Mouse (Mus musculus) testis, postnatal 14 days (tissue): ENCODE data around the gene Adprhl1.

Source experiments
- DNase-seq: peaks from one replicate; pipeline ENCODE4 v3.0.0; 2021; ENCODE audit warnings: low spot score

The Adprhl1 gene

GRCm38 (mm10) chr8:13229802-13230201, 24.2 kb downstream of the Adprhl1 start:
- DNase-seq, result no peak

- no peak for DNase-seq
These were observed 24.9 kb downstream of the Adprhl1 start for GRCm38 (mm10) chr8:13228923-13229610.

- no peak for DNase-seq
These were observed 26.8 kb downstream of the Adprhl1 start for GRCm38 (mm10) chr8:13227184-13227583.

DNA sequence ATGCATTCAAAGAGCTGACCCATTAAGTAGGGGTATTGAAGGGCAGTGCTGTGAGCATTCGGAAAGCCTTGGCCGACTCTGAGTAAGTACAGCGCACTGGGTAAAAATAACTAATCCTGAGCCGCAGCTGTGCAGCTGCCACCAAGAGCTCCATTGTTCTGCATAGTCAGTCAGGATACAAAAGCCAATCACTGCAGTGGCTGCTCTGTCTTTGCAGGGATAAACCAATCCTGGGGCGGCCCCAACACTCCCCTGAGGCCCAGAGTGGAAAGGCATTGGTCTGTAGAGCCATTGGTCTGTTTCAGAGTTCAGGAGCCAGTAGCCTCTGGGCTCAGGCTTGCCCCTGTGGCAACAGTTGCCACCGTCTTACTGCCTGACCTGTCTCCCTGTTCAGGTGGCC, 27.7 kb downstream of the Adprhl1 start:
- no peak for DNase-seq

- DNase-seq, result no peak
These were observed 29.5 kb downstream of the Adprhl1 start for GRCm38 (mm10) chr8:13224426-13224825.

GRCm38 (mm10) chr8:13218441-13218840, 35.5 kb downstream of the Adprhl1 start:
- no peak for DNase-seq

DNA sequence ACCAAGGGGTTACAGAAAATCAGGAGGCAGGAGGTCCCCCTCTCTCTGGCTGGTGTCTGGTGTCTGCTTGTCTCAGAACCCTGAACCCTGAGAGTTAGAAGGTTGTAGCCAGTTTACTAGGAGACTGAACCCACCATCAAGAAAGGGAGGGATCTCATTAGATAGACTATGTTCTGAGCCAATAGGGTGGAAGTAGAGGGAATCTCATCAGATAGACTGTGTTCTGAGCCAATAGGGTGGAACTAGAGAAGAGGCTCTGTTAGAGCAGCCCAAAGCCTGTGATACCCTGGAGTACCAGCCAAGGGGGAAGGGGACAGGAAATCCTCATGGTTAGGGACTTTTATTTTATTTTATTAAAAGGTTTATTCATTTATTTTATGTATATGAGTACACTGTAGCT, 36.0 kb downstream of the Adprhl1 start:
- no peak for DNase-seq

DNA sequence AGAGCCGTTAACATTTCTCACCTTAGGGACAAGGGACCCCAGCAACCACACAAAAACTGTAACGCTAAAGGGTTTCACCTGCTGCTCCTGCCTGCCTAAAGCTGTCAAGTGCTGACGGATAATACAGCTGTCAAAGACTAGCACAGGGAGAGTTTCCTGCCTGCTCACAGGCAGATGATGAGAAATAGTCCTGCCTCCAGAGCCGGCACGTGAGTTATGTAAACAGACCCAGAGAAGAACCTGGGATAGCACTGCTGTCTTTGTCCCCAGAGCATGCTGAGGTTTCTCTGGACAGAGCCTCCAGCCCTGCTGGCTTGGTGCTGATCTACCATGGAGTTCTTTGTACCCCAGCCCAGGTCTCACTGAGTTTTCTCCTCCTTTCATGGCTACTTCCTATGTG, 36.9 kb downstream of the Adprhl1 start:
- no peak for DNase-seq

DNA sequence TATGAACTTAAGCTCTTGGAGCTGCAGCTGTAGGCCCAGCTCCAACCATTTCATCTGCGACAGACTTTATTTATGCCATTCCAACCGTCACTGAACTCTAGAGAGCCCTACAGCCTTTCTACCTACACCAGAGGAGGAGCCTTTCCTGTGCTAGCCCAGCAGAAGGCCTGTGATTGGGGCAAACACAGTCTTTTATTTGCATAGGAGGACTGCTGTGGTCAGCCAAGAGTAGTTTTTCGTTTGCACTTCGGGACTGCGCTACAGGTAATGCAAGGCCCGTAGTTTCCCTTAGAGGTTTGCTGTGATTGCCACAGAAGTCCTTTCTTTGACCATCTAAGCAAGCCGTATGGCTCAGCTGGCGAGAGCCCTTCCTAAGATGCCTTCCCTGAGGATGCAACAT, 37.6 kb downstream of the Adprhl1 start:
- DNase-seq, result no peak

GRCm38 (mm10) chr8:13213479-13214268, 40.3 kb downstream of the Adprhl1 start:
- DNase-seq, result peak; percentile 74

DNA sequence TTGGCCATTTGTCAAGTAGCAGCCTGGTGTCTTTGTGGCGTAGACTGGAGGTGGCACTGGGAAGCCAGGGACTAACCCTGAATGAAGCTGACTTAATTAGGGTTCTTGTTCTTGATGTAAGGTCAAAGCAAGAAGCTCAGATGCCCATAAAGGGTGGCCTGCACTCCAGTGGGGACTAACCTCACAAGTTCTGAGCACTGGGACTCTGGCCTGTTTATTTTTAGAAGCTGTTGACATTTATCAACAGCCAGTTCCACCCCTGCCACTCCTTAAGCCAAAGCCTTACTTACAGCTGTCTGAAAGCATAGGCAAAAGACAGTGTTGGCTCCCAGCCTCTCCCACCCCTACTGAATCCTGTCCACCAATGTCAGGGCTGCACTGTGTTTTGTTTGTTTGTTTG, 44.2 kb downstream of the Adprhl1 start:
- DNase-seq, result no peak

- no peak for DNase-seq
These were observed 45.2 kb downstream of the Adprhl1 start for GRCm38 (mm10) chr8:13208627-13209355.

DNA sequence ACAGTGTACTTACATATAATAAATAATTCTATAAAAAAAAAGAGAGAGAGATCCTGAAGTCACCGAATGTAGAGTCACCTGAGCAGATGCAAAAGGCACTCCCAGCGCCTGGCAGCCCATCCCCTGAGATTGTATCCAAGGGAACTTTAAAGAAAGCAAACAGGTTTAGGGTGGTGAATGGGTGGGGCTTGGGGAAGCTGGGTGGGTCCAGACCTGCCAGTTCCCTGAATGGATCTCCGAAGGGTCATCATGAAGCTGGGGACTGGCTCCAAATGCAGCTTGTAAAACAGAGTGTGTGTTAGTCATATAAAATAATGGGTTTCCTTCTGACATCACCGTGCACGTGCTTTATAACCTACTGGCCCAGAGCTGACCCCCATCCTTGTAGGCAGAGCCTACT, 47.7 kb downstream of the Adprhl1 start:
- no peak for DNase-seq

- no peak for DNase-seq
These were observed 48.7 kb downstream of the Adprhl1 start for GRCm38 (mm10) chr8:13205311-13205710.

DNA sequence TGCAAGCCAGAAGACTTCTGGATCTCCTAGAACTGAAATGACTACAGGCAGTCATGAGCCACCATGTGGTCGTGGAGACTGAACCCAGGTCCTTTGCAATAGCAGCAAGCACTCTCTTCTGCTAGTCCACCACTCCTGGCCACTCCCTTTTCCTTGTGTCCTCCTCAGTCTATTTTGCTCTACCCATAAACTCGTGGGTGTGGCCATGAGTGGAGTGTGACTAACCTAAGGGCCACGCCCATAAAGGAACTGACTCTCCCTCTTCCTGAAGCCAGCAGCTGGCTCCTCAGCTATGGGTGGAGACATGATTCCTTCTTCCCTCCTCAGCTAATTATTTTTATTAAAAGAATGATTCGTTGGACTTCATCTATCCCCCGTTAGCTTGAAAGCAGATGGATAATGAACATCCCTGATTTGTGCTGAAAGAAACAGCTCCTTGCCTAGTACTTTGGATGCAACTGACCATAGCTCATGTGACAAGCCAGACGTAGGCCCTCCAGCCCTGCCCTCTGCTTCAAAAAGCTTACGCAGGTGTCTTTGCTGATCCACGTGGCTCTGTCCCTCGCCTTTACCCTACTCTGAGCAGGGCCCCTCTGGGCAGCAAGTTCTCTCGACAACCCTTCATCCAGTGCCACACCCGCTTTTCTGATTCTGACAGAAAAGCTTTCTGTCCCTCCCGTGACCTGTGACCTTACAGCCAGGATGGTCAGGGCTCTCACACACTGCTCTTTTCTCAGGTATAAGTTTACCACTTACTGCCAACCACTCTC, 49.4 kb downstream of the Adprhl1 start:
- no peak for DNase-seq

- DNase-seq, result no peak
These were observed 50.5 kb downstream of the Adprhl1 start for GRCm38 (mm10) chr8:13203472-13203871.

GRCm38 (mm10) chr8:13202806-13203205, 51.2 kb downstream of the Adprhl1 start:
- DNase-seq, result no peak

- no peak for DNase-seq
These were observed 51.9 kb downstream of the Adprhl1 start for GRCm38 (mm10) chr8:13202041-13202440.

DNA sequence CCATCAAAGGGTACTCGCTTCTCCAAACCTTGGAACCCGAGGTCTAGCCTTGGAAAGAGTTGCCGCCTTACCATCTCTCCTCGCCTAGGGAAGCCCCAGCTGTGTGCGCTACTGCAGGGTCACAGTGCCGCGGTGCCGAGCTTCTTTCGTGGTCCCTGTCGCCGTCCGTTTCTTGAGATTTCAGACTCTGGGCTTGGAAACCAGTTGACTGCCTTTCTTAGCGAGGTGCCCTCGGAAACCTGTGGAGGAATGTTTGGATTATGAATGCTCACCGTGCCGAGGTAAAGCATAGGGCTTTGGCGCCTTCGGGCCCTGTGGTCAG, 53.0 kb downstream of the Adprhl1 start:
- no peak for DNase-seq

- DNase-seq, result peak; percentile 53
These were observed 53.5 kb downstream of the Adprhl1 start, which contains the start of gene Grtp1 for GRCm38 (mm10) chr8:13200301-13201012. Grtp1 (minus strand) TSS chr8:13200620.

DNA sequence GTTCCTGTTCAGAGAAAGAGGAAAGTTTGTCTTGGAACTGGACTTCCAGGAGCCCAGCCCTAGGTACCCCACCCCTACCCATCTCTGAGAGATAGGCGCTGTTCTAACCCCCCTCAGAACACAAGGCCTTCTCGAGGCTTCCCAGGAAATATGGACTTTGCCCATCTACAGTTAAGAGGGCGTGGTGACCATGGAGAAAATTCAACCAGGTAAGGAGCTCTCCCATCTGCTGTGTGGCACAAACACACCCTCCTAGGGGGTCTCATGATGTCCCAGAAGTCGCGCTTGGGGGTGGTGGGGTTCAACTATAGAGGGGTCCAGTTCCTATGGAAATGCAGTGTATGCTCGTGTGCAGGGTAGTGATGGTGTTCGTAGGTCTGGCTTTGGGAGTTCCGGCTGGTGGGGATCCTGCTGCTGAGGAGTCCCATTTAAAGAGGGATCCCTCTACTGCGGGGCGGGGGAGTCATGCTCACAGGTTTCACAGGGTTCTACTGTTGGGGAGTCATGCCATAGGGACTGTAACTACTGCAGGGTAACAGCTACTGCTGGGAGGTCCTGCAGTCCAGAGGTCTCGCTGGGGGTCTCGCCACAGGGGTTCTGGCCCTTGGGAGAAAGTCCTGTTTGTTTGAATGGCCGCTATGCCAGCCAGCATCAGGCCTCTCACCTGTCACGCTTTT, 54.4 kb downstream of the Adprhl1 start:
- DNase-seq, result no peak
